Mouse (Mus musculus): ENCODE measurements around the gene Prom2. TPM values are rescaled to one million over a fixed set of nuclear protein-coding genes. Genes with fewer than 3 reads are reported as not detected.

The Prom2 gene
- not detected for polyA plus RNA-seq (2014; fragmentation: Illumina TruSeq; extraction: RNeasy Lipid Tissue Mini Kit (QIAGEN cat#74804); ENCODE audit: low read depth, low replicate concordance)

DNA sequence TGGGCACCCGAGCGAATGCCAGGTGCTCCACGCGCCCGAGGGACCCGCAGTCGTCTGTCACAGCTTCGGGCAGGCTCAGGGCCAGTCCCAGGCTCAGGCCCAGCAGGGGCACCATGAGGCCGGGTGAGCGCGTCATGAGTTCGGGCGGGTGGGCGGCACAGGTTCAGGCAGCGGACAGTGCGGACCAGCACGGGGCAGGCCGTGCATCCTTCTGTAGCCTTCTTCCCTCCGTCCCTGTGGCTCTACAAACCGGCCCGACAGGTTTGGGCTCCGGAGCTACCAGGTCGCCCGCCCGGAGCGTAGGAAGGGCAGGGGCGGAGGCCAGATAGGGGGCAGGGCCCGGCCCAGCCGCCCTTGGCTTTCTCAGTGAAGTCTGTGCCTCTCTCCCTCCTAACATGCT lies at the start of gene Prom2:
Gene Prom2, minus strand, starts transcription at position 283 of the 400 bp plus-strand sequence.

DNA sequence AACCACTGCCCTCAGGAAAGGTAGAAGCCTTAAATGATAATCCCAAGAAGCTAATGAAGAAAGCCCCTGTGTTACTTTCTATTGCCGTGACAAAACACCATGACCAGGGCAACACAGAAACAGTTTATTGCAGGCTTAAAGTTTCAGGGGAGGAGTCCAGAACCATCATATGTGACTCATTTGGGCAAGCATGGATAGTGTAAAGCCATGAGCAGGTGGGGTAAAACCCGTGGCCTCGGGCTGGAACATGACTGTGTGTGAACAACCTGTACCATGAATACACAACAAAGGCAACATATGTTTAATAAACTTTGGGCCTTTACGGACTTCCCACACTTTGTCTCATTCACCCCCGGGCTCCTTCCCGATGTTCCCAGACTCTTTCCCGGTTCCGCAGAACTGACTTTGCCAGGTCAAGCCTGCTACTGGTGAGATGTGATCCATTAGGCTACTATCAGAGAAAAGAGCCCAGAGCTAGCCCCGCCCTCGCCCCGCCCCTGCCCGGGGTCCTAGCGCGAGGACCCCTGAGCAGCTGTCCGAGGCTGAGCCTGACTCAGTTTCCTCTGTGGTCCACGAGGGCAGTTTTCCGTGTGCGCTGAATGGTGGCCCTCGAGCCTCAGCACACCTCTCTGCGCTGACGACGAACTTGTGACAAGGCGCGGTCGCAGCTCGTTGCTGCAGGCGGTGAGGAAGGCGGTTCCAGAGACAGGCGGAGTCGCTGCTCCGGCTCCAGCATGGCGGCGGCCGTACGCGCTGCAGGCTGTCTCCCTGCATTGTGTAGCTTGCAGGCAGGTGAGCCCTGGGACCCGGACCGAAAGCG lies 45.6 kb upstream of the Prom2 start, which contains the start of the genes Zfp661 and Mrps5:
Gene Zfp661, minus strand, starts transcription at position 401 of the 820 bp plus-strand sequence.
Gene Mrps5, plus strand, starts transcription at position 529 of the 820 bp plus-strand sequence.

DNA sequence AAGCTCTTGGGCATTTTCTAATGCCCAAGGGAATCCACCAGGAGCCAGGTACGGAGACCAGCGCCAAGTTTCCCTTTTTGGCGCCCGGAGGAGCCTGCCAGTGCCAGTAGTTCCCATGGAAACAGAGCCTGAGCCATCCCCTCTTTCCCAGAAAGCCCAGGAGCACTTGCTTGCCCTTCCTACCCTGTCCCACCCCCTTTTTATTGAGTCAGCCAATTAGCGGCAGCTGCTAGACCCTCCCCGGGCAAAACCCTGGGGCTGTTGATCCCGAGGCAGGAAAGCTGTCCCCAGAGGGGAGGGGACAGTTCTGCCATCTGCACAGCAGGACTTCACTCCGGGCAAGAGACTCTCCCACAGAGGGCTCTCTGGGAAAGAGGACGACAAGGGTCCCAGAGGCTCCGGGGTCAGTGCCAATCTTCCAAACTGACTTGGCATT lies 19.2 kb downstream of the Prom2 start, which contains the start of gene Kcnip3:
Gene Kcnip3, minus strand, starts transcription at position 89 of the 436 bp plus-strand sequence.

Other genes with a start within 250 kb of the Prom2 start
- gene Dusp2, start 205.3 kb downstream of the Prom2 start, polyA plus RNA-seq (2014; fragmentation: Illumina TruSeq; extraction: RNeasy Lipid Tissue Mini Kit (QIAGEN cat#74804); ENCODE audit: low read depth, low replicate concordance): not detected
- not detected for gene Astl, start 202.8 kb downstream of the Prom2 start, polyA plus RNA-seq (2014; fragmentation: Illumina TruSeq; extraction: RNeasy Lipid Tissue Mini Kit (QIAGEN cat#74804); ENCODE audit: low read depth, low replicate concordance)
- gene Adra2b, start 178.3 kb downstream of the Prom2 start, polyA plus RNA-seq (2014; fragmentation: Illumina TruSeq; extraction: RNeasy Lipid Tissue Mini Kit (QIAGEN cat#74804); ENCODE audit: low read depth, low replicate concordance): 0.95 TPM
- not detected for gene Gpat2, start 116.3 kb downstream of the Prom2 start, polyA plus RNA-seq (2014; fragmentation: Illumina TruSeq; extraction: RNeasy Lipid Tissue Mini Kit (QIAGEN cat#74804); ENCODE audit: low read depth, low replicate concordance)
- 14.3 TPM for gene Fahd2a, start 96.9 kb downstream of the Prom2 start, polyA plus RNA-seq (2014; fragmentation: Illumina TruSeq; extraction: RNeasy Lipid Tissue Mini Kit (QIAGEN cat#74804); ENCODE audit: low read depth, low replicate concordance)
- not detected for gene Kcnip3, start 19.4 kb downstream of the Prom2 start, polyA plus RNA-seq (2014; fragmentation: Illumina TruSeq; extraction: RNeasy Lipid Tissue Mini Kit (QIAGEN cat#74804); ENCODE audit: low read depth, low replicate concordance)
- gene Zfp661, start 45.6 kb upstream of the Prom2 start, polyA plus RNA-seq (2014; fragmentation: Illumina TruSeq; extraction: RNeasy Lipid Tissue Mini Kit (QIAGEN cat#74804); ENCODE audit: low read depth, low replicate concordance): 3.2 TPM
- 19.1 TPM for gene Mrps5, start 45.8 kb upstream of the Prom2 start, polyA plus RNA-seq (2014; fragmentation: Illumina TruSeq; extraction: RNeasy Lipid Tissue Mini Kit (QIAGEN cat#74804); ENCODE audit: low read depth, low replicate concordance)
- 0.61 TPM for gene Mal, start 115.2 kb upstream of the Prom2 start, polyA plus RNA-seq (2014; fragmentation: Illumina TruSeq; extraction: RNeasy Lipid Tissue Mini Kit (QIAGEN cat#74804); ENCODE audit: low read depth, low replicate concordance)
- not detected for gene Mall, start 188.5 kb upstream of the Prom2 start, polyA plus RNA-seq (2014; fragmentation: Illumina TruSeq; extraction: RNeasy Lipid Tissue Mini Kit (QIAGEN cat#74804); ENCODE audit: low read depth, low replicate concordance)
- 2.1 TPM for gene Nphp1, start 247.4 kb upstream of the Prom2 start, polyA plus RNA-seq (2014; fragmentation: Illumina TruSeq; extraction: RNeasy Lipid Tissue Mini Kit (QIAGEN cat#74804); ENCODE audit: low read depth, low replicate concordance)